Mouse (Mus musculus) fibroblast of lung, adult 2 months (primary cell): ENCODE measurements around the gene Aatf.
A peak's percentile ranks its signal among the peaks of the same experiment; 100 is the strongest.
"Not testable (repeated sequence)": the region's sequence is repeated elsewhere in the genome, so short reads cannot be mapped to it uniquely, and the experiment has no call there.

Source experiments
- DNase-seq: peaks from one replicate; pipeline ENCODE4 v3.0.0-alpha.2; 2011; ENCODE audit warnings: low read depth

Gene Aatf

GRCm38 (mm10) chr11:84434879-84435278, 78.4 kb downstream of the Aatf start:
- no peak for DNase-seq

DNA sequence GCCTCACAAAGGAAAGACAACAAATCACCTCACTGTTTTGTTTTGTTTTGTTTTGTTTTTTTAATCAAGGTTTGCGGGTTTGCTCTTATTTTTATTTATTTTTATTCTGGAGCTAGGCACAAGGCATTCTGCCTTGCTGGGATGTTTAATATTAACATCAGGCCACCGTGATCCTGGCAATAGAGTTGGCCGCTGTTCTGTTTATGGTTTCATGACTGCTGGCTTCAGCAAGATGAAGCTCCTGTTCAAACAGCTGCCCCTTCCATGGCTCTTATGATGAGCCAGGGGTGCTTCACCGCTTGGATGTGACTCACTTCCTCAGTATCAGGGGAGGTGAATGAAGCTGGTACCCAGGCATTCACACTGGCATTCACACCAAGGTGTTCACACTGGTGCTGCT, 83.0 kb downstream of the Aatf start:
- DNase-seq, result no peak

DNA sequence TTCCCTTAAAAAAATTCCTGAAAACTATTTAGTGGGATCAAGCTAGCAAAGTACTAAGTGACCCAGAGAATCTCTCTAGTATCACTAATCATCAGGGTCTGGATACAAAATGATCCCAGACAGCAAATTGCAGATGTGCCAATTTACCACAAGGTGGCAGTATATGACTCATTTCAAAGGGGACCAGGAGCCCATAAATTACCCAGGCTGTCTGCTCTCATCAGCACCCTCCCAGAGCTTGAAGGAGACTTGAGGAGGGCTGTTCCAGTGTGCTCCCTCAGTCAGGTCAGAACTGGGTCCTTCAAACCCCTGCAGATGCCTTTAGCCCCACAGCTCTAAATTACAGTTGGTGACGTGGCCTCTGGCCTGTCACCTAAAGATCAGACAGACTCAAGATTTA, 83.7 kb downstream of the Aatf start:
- peak; percentile 10 for DNase-seq

DNA sequence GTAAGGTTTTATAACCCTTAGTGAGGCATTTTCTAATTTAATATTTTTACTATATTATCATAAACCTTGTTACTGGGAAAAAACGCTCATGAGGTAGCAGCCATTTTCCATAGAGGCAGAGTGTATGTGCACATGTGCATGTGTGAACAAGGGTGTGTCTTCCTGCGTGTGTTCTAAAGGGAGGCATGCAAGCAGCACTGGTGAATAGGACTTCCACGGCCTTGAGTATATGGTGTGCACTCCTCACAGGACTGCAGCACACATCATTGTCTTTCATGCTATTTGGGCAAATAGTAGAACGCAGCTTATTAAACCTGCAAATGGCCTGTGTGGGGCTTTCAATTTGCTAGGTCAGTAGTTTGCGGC, 86.7 kb downstream of the Aatf start:
- no peak for DNase-seq

- DNase-seq, result no peak
These were observed 87.3 kb downstream of the Aatf start for GRCm38 (mm10) chr11:84425736-84426632.

- no peak for DNase-seq
These were observed 92.5 kb downstream of the Aatf start for GRCm38 (mm10) chr11:84420779-84421178.

DNA sequence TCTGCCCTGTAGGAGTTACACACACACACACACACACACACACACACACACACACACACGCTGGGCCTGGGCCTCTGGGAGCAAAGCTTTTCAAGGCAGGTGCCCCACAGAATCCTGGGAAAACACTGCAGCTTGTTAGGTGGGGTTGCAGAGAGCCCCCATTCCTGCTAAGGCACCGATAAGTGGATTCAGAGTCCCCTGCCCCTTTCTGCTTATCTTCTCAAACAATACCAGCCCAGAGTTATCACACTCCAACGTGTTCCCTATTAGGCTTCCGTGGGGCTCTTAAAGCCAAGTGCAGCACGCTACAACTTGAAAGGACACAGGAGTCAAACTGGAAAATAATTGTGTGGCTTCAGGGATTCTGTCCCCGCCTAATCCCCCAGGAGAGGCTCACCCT, 100.2 kb downstream of the Aatf start:
- DNase-seq, result no peak

GRCm38 (mm10) chr11:84412201-84412934, 101.0 kb downstream of the Aatf start:
- no peak for DNase-seq

GRCm38 (mm10) chr11:84411642-84412018, 101.7 kb downstream of the Aatf start:
- DNase-seq, result no peak

GRCm38 (mm10) chr11:84410879-84411641, 102.3 kb downstream of the Aatf start:
- no peak for DNase-seq

DNA sequence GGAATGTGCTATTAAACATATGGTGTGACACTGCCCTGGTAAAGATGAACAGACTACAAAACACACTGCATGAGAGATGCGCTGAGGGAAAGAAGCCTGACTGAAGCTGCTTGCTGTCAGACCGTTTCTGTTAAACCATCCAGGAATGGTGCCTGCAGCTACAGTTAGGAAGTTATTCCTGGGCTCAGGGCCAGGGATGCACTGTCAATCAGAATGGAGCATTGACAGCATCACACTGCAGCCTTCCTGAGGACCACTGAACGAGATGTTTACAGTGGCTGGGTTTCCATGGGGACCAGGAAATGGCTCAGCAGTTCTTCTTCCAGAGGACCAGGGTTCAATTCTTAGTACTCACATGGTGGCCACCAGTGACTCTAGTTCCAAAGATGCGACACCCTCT, 102.9 kb downstream of the Aatf start:
- no peak for DNase-seq

GRCm38 (mm10) chr11:84406733-84407132, 106.6 kb downstream of the Aatf start:
- no peak for DNase-seq

DNA sequence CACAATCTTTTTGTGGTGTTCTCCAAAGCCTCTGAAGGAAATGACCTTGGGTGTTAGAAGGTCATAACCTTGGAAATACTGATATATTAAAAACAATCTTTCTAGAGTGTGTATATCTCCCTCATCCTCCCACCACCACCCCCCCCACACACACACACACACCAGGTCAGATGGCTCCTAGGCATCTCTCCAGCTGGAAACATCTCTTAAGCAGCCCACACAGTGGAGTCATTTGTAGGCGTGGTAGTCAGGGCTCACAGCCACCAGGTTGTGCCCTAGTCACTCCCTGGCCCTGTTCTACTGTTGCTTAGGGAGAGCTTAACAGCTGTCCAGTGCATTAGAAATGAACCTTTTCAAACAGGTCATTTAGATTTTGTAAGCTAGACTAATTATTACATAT, 118.3 kb downstream of the Aatf start:
- DNase-seq, result peak; percentile 34

- no peak for DNase-seq
These were observed 119.8 kb downstream of the Aatf start for GRCm38 (mm10) chr11:84393571-84393970.

GRCm38 (mm10) chr11:84392066-84392465, 121.3 kb downstream of the Aatf start:
- DNase-seq, result not testable (repeated sequence)

- no peak for DNase-seq
These were observed 122.2 kb downstream of the Aatf start for GRCm38 (mm10) chr11:84391126-84391525.

DNA sequence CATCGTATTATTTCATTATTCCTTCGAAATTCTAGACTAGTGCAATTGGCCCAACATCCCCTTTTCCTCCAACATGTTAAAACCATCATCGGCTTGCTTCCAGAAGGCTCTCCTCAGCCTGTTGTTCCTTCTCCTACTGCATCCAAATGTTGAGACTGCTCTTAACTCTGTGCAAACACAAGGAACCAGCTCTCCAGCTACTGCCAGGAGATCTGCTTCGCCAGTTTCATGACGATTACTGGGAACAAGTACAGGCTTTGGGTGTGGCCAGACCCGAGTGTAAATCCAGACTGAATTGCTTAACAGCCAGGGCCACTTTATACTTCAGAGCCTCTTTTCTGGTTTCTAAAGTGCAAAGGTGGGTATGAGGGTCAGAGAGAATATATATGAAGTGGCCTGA, 124.0 kb downstream of the Aatf start:
- DNase-seq, result peak; percentile 14

DNA sequence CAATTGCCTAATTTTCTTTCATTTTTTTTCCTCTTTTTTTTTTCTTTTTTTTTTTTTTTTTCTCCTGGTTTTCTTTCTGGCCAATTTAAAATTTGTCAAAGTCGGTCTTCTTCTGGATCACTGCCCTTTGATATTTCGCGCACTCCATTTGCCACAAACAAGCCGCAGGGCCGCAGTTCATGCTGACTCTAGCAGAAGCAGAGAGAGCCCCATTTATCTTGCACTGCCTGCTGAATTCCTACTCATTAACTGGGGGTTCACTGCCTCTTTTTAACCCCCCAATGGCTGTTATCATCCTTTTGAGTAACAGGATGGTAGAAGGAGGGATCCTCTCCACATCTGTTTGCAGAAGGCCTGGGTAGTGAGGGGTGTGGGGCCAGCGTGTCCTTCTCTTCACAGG, 129.4 kb downstream of the Aatf start:
- no peak for DNase-seq

GRCm38 (mm10) chr11:84382450-84382849, 130.9 kb downstream of the Aatf start:
- DNase-seq, result no peak

DNA sequence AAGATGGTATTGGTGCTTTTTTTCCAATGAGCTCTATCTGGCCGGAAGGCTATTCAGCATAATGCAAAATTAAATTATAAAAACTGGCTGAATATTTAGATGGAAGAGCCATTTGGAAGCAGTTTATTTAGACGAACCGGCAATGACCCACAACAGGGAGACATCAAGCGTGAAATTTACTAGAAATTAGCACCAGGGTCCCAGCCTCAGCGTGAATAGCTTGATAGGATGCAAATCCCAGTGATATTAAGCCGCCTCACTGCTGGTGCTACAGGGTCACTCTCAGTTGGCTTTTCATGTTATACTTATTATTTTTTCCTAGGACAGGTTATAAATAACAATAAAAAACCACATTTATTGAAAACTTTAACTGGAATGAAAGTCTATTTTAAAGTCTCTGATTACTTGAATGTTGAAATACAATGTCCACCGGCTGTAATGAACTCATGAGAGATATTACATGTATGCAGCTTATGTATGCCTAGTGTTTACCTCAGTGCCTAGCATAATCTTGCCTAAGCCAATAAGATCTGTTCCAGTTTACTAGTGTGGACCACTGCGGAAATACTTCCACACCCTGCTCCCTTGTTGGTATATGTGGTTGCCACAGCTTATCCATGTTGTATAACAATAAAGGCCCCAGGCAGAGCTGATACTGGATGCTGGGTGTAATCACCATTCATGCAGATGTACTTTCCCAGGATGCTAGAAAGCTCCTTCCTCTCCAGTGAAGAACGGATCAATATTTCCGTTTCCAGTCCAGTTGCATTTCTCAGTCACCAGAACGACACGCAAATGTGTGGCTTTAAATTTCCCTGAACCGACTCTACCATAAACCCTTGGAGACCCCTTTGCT, 136.6 kb downstream of the Aatf start:
- DNase-seq, result no peak

- DNase-seq, result no peak
These were observed 137.3 kb downstream of the Aatf start for GRCm38 (mm10) chr11:84375951-84376496.
